Mouse (Mus musculus) MEL (cell line): Measurements from ENCODE around the gene Arl3.

ENCODE experiments used
- CTCF ChIP-seq, 3 experiments: IDR thresholded peaks in 2 of 3; conservative IDR thresholded peaks in 1 of 3; 2 replicates each; pipeline ENCODE4 v1.5.1; 2011 to 2012; ENCODE audit warnings: low read length in 3 of 3, low read depth in 2 of 3, mild to moderate bottlenecking in 2 of 3, improper control_type of control experiment in 1 of 3, inconsistent platforms in 1 of 3, mixed read lengths in 1 of 3, moderate library complexity in 1 of 3; ENCODE audit not compliant: control insufficient read depth in 1 of 3, insufficient read depth in 1 of 3, poor library complexity in 1 of 3, severe bottlenecking in 1 of 3
- MAX ChIP-seq: IDR thresholded peaks from 2 replicates; pipeline ENCODE4 v1.6.1; 2011; ENCODE audit warnings: low read length, improper control_type of control experiment
- POLR2AphosphoS2 ChIP-seq: IDR thresholded peaks from 2 replicates; pipeline ENCODE4 v1.6.1; 2011; ENCODE audit warnings: low read length, improper control_type of control experiment
- SIN3A ChIP-seq: IDR thresholded peaks from 2 replicates; pipeline ENCODE4 v1.6.1; 2012; ENCODE audit warnings: low read length, improper control_type of control experiment, inconsistent platforms

- TF ChIP-seq SIN3A (no peak), POLR2AphosphoS2 (no peak), CTCF (IDR thresholded peaks at IDR 0.05 in 2 of 3, conservative IDR thresholded peaks at IDR 0.05 in 1 of 3; ENCODE audit: control insufficient read depth in 1 of 3, insufficient read depth in 1 of 3, low read depth in 2 of 3, low read length in 3 of 3, poor library complexity in 1 of 3, severe bottlenecking in 1 of 3) (no peak), MAX (no peak)
These were observed 25.2 kb upstream of the Arl3 start for GRCm38 (mm10) chr19:46598187-46598586.
